9 mouse cellular contexts compared by ENCODE assay signal in the genomic region with DNA sequence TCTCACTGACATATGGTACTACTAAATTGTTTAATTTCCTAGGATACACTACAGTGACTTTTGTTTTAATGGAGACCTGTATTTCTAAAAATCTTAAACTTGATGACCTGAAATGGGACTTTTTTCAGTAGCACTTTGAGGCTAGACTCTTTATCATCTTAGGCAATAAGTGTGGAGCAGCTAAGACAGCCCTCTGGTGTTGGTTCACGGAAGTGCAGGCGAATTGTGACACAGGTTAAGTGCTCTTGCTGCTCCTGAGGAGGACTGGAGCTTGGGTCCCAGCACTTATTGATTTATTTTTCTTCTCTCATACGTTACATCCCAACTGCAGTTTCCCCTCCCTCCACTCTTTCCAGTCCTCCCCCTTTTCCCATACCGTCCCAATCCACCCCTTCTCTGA.
A peak's percentile ranks its signal among the peaks of the same experiment; 100 is the strongest.
DNase-seq lines count a peak whose midpoint lies in the region; ATAC-seq and TF ChIP-seq lines count a peak whose summit lies in the region.
"Had no signal": no experiment of that assay in that cellular context is flagged by ENCODE, and none has a peak within 500 bp of the region (broad histone marks: within the 10 kb centered on the region; RNA-seq: fewer than 3 reads in every experiment).

No protein-coding gene starts in this region.

- no peak overlapping the region for H3K4me2 ChIP-seq in midbrain, embryonic 11.5 days
- no peak overlapping the region for H3K4me2 ChIP-seq in midbrain, embryonic 16.5 days (ENCODE audit: low read length)
- H3K4me2 ChIP-seq: heart, embryonic 13.5 days had no signal

- peaks cover 8% of the 10 kb centered on the region for H3K4me1 ChIP-seq in midbrain, embryonic 11.5 days (ENCODE audit: control insufficient read depth, insufficient read depth, low read length)
- peaks cover 8% of the 10 kb centered on the region for H3K4me1 ChIP-seq in midbrain, embryonic 16.5 days (ENCODE audit: control insufficient read depth, insufficient read depth, low read length)
- no peaks in the 10 kb centered on the region for H3K4me1 ChIP-seq in liver, adult 2 months (ENCODE audit: control insufficient read depth, insufficient read depth, low read length)

- 26% methylated on average over 4 of the region's 4 CpGs for whole genome bisulfite sequencing in midbrain, embryonic 11.5 days
- 35% methylated on average over 4 of the region's 4 CpGs for WGBS in midbrain, embryonic 16.5 days
- 16% methylated on average over 4 of the region's 4 CpGs for WGBS in liver, adult 2 months

- H3K79me2 ChIP-seq in liver, adult 2 months (ENCODE audit: control insufficient read depth, insufficient read depth, low read length) = no peaks in the 10 kb centered on the region

- peak; percentile 83 for TF ChIP-seq CTCF in liver, adult 2 months (IDR thresholded peaks at IDR 0.05; ENCODE audit: low read depth, low read length)

- no peak for TF ChIP-seq POLR2A in liver, adult 2 months (IDR thresholded peaks at IDR 0.05; ENCODE audit: extremely low read depth, insufficient read depth, low read length)

- no peak for ATAC-seq in midbrain, embryonic 11.5 days (ENCODE audit: low FRiP score)
- ATAC-seq in midbrain, embryonic 16.5 days = no peak

- no peaks in the 10 kb centered on the region for H3K36me3 ChIP-seq in midbrain, embryonic 11.5 days (ENCODE audit: control insufficient read depth, insufficient read depth, low read length)
- H3K36me3 ChIP-seq in midbrain, embryonic 16.5 days (ENCODE audit: control insufficient read depth, insufficient read depth, low read length) = no peaks in the 10 kb centered on the region
- no peaks in the 10 kb centered on the region for H3K36me3 ChIP-seq in liver, adult 2 months (ENCODE audit: control insufficient read depth, insufficient read depth, low read length)
- H3K36me3 ChIP-seq: heart, embryonic 13.5 days had no signal

- H3K4me3 ChIP-seq in midbrain, embryonic 11.5 days (ENCODE audit: low read depth, low read length) = no peak overlapping the region
- no peak overlapping the region for H3K4me3 ChIP-seq in midbrain, embryonic 16.5 days (ENCODE audit: low read depth, low read length)
- no peak overlapping the region for H3K4me3 ChIP-seq in liver, adult 2 months (ENCODE audit: insufficient read depth, low read depth, low read length)
- H3K4me3 ChIP-seq: heart, embryonic 13.5 days had no signal

- 0 out of 2 replicates have a peak, but pooled peaks cover 3% of the 10 kb centered on the region for H3K27me3 ChIP-seq in midbrain, embryonic 11.5 days (ENCODE audit: control insufficient read depth, insufficient read depth, low read length)
- no peaks in the 10 kb centered on the region for H3K27me3 ChIP-seq in midbrain, embryonic 16.5 days (ENCODE audit: control insufficient read depth, insufficient read depth, low read depth, low read length)
- no peaks in the 10 kb centered on the region for H3K27me3 ChIP-seq in liver, adult 2 months (ENCODE audit: control insufficient read depth, insufficient read depth, low read length)
- H3K27me3 ChIP-seq: heart, embryonic 13.5 days had no signal

- no peak overlapping the region for H3K9ac ChIP-seq in midbrain, embryonic 11.5 days (ENCODE audit: low read length)
- H3K9ac ChIP-seq in midbrain, embryonic 16.5 days (ENCODE audit: low read depth, low read length) = no peak overlapping the region
- no peak overlapping the region for H3K9ac ChIP-seq in liver, adult 2 months (ENCODE audit: low read depth, low read length)
- H3K9ac ChIP-seq: heart, embryonic 13.5 days had no signal

- DNase-seq in midbrain, embryonic 11.5 days (ENCODE audit: low spot score, missing footprints) = peak; percentile 98
- peak; percentile 64 for DNase-seq in c-Kit-negative CD71-positive TER-119-positive erythroid progenitor cells, embryonic 14.5 days (ENCODE audit: low read depth, low spot score)
- peak; percentile 81 for DNase-seq in forelimb bud, embryonic 11.5 days (ENCODE audit: low read depth, low spot score)
- peak; percentile 90 for DNase-seq in kidney, adult 9 months
- peak; percentile 72 for DNase-seq in liver, adult 2 months (ENCODE audit: extremely low read depth, low read depth, low spot score)
- peak; percentile 87 for DNase-seq in retina, postnatal 1 day
- peak; percentile 94 for DNase-seq in thymus, postnatal 4 days

- no peak overlapping the region for H3K27ac ChIP-seq in midbrain, embryonic 11.5 days (ENCODE audit: low read depth, low read length)
- H3K27ac ChIP-seq in midbrain, embryonic 16.5 days (ENCODE audit: low read length) = no peak overlapping the region
- no peak overlapping the region for H3K27ac ChIP-seq in liver, adult 2 months (replicated peaks; ENCODE audit: insufficient read depth, low read depth, low read length)
- H3K27ac ChIP-seq: heart, embryonic 13.5 days had no signal

- no peaks in the 10 kb centered on the region for H3K9me3 ChIP-seq in midbrain, embryonic 11.5 days (ENCODE audit: control insufficient read depth, low read length)
- H3K9me3 ChIP-seq in midbrain, embryonic 16.5 days (replicated peaks; ENCODE audit: control insufficient read depth, low read length, poor library complexity, severe bottlenecking) = no peaks in the 10 kb centered on the region
- H3K9me3 ChIP-seq: heart, embryonic 13.5 days had no signal
